ENCODE assay signal across 8 mouse cellular contexts in genomic region chr11:32220607-32221224, GRCm38 (mm10). TPM values are rescaled to one million over a fixed set of nuclear protein-coding genes. Genes with fewer than 3 reads are reported as not detected.
DNase-seq lines count a peak whose midpoint lies in the region; ATAC-seq lines count a peak whose summit lies in the region.

No protein-coding gene starts in this region.

- H3K36me3 ChIP-seq in limb, embryonic 11.5 days (ENCODE audit: control insufficient read depth, insufficient read depth, low read length) = no peaks in the 10 kb centered on the region
- no peaks in the 10 kb centered on the region for H3K36me3 ChIP-seq in stomach, embryonic 16.5 days (ENCODE audit: control insufficient read depth, insufficient read depth, low read length)

- H3K27me3 ChIP-seq in limb, embryonic 11.5 days (ENCODE audit: control insufficient read depth, insufficient read depth, low read length) = no peaks in the 10 kb centered on the region
- no peaks in the 10 kb centered on the region for H3K27me3 ChIP-seq in stomach, embryonic 16.5 days (ENCODE audit: control insufficient read depth, insufficient read depth, low read length)

- peaks cover 31% of the 10 kb centered on the region for H3K4me1 ChIP-seq in limb, embryonic 11.5 days (ENCODE audit: control insufficient read depth, insufficient read depth, low read length)
- peaks cover 58% of the 10 kb centered on the region for H3K4me1 ChIP-seq in stomach, embryonic 16.5 days (ENCODE audit: control insufficient read depth, insufficient read depth, low read length)

- ATAC-seq in cerebellum, adult (ENCODE audit: insufficient number of reproducible peaks, low FRiP score, low TSS enrichment) = no peak
- ATAC-seq in limb, embryonic 11.5 days (ENCODE audit: insufficient number of reproducible peaks, low FRiP score, low TSS enrichment, low read depth) = no peak; the same call in 1 of the 2 replicates
- ATAC-seq in stomach, embryonic 16.5 days (ENCODE audit: insufficient read depth, low FRiP score) = no peak
- no peak for ATAC-seq in granulocyte monocyte progenitor cell, adult 5-6 weeks (replicated peaks; ENCODE audit: poor library complexity, severe bottlenecking)

- H3K9me3 ChIP-seq in limb, embryonic 11.5 days (ENCODE audit: control insufficient read depth, low read length) = no peaks in the 10 kb centered on the region
- H3K9me3 ChIP-seq in stomach, embryonic 16.5 days (replicated peaks; ENCODE audit: control insufficient read depth, low read length) = no peaks in the 10 kb centered on the region

- WGBS in limb, embryonic 11.5 days = 34% methylated on average over 10 of the region's 10 CpGs
- 30% methylated on average over 10 of the region's 10 CpGs for WGBS in stomach, embryonic 16.5 days

- peak; percentile 56 for DNase-seq in cerebellum, adult 9-10 months
- peak; percentile 10 for DNase-seq in right cerebral cortex, postnatal 14 days
- DNase-seq in right cerebral cortex, postnatal 4 days = no peak
- DNase-seq in limb, embryonic 11.5 days (ENCODE audit: low spot score) = no peak
- DNase-seq in adrenal gland, postnatal 10 days = no peak

- peak overlapping the region; percentile 85 for H3K9ac ChIP-seq in limb, embryonic 11.5 days (ENCODE audit: low read length)
- peak overlapping the region; percentile 91 for H3K9ac ChIP-seq in stomach, embryonic 16.5 days (ENCODE audit: low read length)

- peak overlapping the region; percentile 79 for H3K4me3 ChIP-seq in limb, embryonic 11.5 days (ENCODE audit: low read depth, low read length)
- peak overlapping the region; percentile 89 for H3K4me3 ChIP-seq in stomach, embryonic 16.5 days (replicated peaks; ENCODE audit: low read length)

- H3K27ac ChIP-seq in limb, embryonic 11.5 days (replicated peaks; ENCODE audit: low read depth, low read length) = no peak overlapping the region
- H3K27ac ChIP-seq in stomach, embryonic 16.5 days (ENCODE audit: low read length) = peak overlapping the region; percentile 96

- peak overlapping the region; percentile 85 for H3K4me2 ChIP-seq in limb, embryonic 11.5 days (ENCODE audit: low read depth, severe bottlenecking)
- peak overlapping the region; percentile 69 for H3K4me2 ChIP-seq in stomach, embryonic 16.5 days (ENCODE audit: low read depth, low read length)

RNA-seq across cellular contexts. Expression of gene Rhbdf1, which starts 1.4 kb away (rescaled TPM):
- 23.0 and 23.1 TPM in 2 replicates for polyA plus RNA-seq in limb, embryonic 11.5 days (2014; fragmentation: Nextera tagmentation; extraction: Ambion mirVana)
- polyA plus RNA-seq in stomach, embryonic 16.5 days (2015; fragmentation: Nextera tagmentation; extraction: Ambion mirVana) = 57.4 and 67.7 TPM in 2 replicates
- total RNA-seq in granulocyte monocyte progenitor cell, adult 5-6 weeks (2014; fragmentation: Nextera tagmentation) = 0.26 TPM in 1 of 2 replicates, not detected in the other
- 1.0 TPM in 1 of 2 replicates, not detected in the other for total RNA-seq in granulocyte monocyte progenitor cell, adult 5-6 weeks (2017)
- total RNA-seq in adrenal gland, postnatal 10 days (2021) = 10 to 100 TPM; 25.0 to 29.1 TPM

RNA-seq across cellular contexts. Expression of gene Mpg, which starts 5.6 kb away (rescaled TPM):
- polyA plus RNA-seq in limb, embryonic 11.5 days (2014; fragmentation: Nextera tagmentation; extraction: Ambion mirVana) = 37.8 and 39.9 TPM in 2 replicates
- polyA plus RNA-seq in stomach, embryonic 16.5 days (2015; fragmentation: Nextera tagmentation; extraction: Ambion mirVana) = 32.6 and 33.8 TPM in 2 replicates
- 11.6 and 12.9 TPM in 2 replicates for total RNA-seq in granulocyte monocyte progenitor cell, adult 5-6 weeks (2014; fragmentation: Nextera tagmentation)
- 4.4 and 5.7 TPM in 2 replicates for total RNA-seq in granulocyte monocyte progenitor cell, adult 5-6 weeks (2017)
- 10 to 100 TPM; 21.0 to 22.3 TPM for total RNA-seq in adrenal gland, postnatal 10 days (2021)

RNA-seq across cellular contexts. Expression of gene Snrnp25, which starts 15.5 kb away (rescaled TPM):
- 106 and 108 TPM in 2 replicates for polyA plus RNA-seq in limb, embryonic 11.5 days (2014; fragmentation: Nextera tagmentation; extraction: Ambion mirVana)
- polyA plus RNA-seq in stomach, embryonic 16.5 days (2015; fragmentation: Nextera tagmentation; extraction: Ambion mirVana) = 44.9 and 47.5 TPM in 2 replicates
- 50.3 and 58.3 TPM in 2 replicates for total RNA-seq in granulocyte monocyte progenitor cell, adult 5-6 weeks (2014; fragmentation: Nextera tagmentation)
- 75.1 and 78.0 TPM in 2 replicates for total RNA-seq in granulocyte monocyte progenitor cell, adult 5-6 weeks (2017)
- total RNA-seq in adrenal gland, postnatal 10 days (2021) = 10 to 100 TPM; 23.9 to 26.5 TPM

RNA-seq across cellular contexts. Expression of gene Il9r, which starts 20.6 kb away (rescaled TPM):
- not detected in 2 replicates for polyA plus RNA-seq in limb, embryonic 11.5 days (2014; fragmentation: Nextera tagmentation; extraction: Ambion mirVana)
- polyA plus RNA-seq in stomach, embryonic 16.5 days (2015; fragmentation: Nextera tagmentation; extraction: Ambion mirVana) = 0.07 and 0.09 TPM in 2 replicates
- not detected in 2 replicates for total RNA-seq in granulocyte monocyte progenitor cell, adult 5-6 weeks (2014; fragmentation: Nextera tagmentation)
- not detected in 2 replicates for total RNA-seq in granulocyte monocyte progenitor cell, adult 5-6 weeks (2017)
- total RNA-seq in adrenal gland, postnatal 10 days (2021) = under 1 TPM; 0.30 to 0.82 TPM

RNA-seq across cellular contexts. Expression of gene Nprl3, which starts 46.8 kb away (rescaled TPM):
- polyA plus RNA-seq in limb, embryonic 11.5 days (2014; fragmentation: Nextera tagmentation; extraction: Ambion mirVana) = 30.6 and 42.0 TPM in 2 replicates
- 36.8 and 37.6 TPM in 2 replicates for polyA plus RNA-seq in stomach, embryonic 16.5 days (2015; fragmentation: Nextera tagmentation; extraction: Ambion mirVana)
- total RNA-seq in granulocyte monocyte progenitor cell, adult 5-6 weeks (2014; fragmentation: Nextera tagmentation) = 25.3 and 28.6 TPM in 2 replicates
- 17.7 and 18.6 TPM in 2 replicates for total RNA-seq in granulocyte monocyte progenitor cell, adult 5-6 weeks (2017)
- 10 to 100 TPM; 36.9 to 50.1 TPM for total RNA-seq in adrenal gland, postnatal 10 days (2021)

Comparison
In these comparisons a context has a peak if more than half of its experiments do, and no peak if none do; other contexts are left out.
1. DNase-seq: peak in cerebellum, adult 9-10 months (single experiment) and right cerebral cortex, postnatal 14 days (single experiment); none in right cerebral cortex, postnatal 4 days (single experiment), limb, embryonic 11.5 days (single experiment) and adrenal gland, postnatal 10 days (single experiment).
2. RNA of gene Rhbdf1, which starts 1.4 kb away (total RNA-seq): 25.0 to 29.1 TPM in adrenal gland, postnatal 10 days; 0.26 to 1.0 TPM in granulocyte monocyte progenitor cell, adult 5-6 weeks; every median in the first group is over 10 times any median in the second.